Mouse (Mus musculus) C2C12 (cell line): ENCODE results near the gene Nphp4. TPM values are rescaled to one million over a fixed set of nuclear protein-coding genes. Genes with fewer than 3 reads are reported as not detected.

Source experiments
- H3K27me3 ChIP-seq: one replicate; pipeline ENCODE4 v1.6.1; 2011; ENCODE audit not compliant: control insufficient read depth, insufficient read depth, insufficient read length
- H3K36me3 ChIP-seq: one replicate; pipeline ENCODE4 v1.6.1; 2011; ENCODE audit not compliant: control insufficient read depth, insufficient read depth
- H3K4me3 ChIP-seq: one replicate; pipeline ENCODE4 v1.5.1; 2011; ENCODE audit warnings: mild to moderate bottlenecking, control low read depth; ENCODE audit not compliant: poor library complexity, insufficient read depth, severe bottlenecking
- H3K79me2 ChIP-seq: one replicate; pipeline ENCODE4 v1.6.1; 2011; ENCODE audit not compliant: control insufficient read depth, insufficient read depth
- H3K79me3 ChIP-seq: one replicate; pipeline ENCODE4 v1.6.1; 2011; ENCODE audit warnings: low read depth, control low read depth
- H3ac ChIP-seq: one replicate; pipeline ENCODE3; 2011; ENCODE audit warnings: low read depth; ENCODE audit not compliant: control insufficient read depth, insufficient read length
- CEBPB ChIP-seq: IDR thresholded peaks from one replicate; pipeline ENCODE4 v1.6.1; 2011; ENCODE audit warnings: low read depth, mild to moderate bottlenecking, control low read depth, moderate library complexity
- CTCF ChIP-seq: IDR thresholded peaks from one replicate; pipeline ENCODE4 v1.5.1; 2011; ENCODE audit not compliant: control insufficient read depth, insufficient read depth, insufficient read length
- FOSL1 ChIP-seq: IDR thresholded peaks from one replicate; pipeline ENCODE4 v1.8.0; 2011; ENCODE audit warnings: mild to moderate bottlenecking, low read length; ENCODE audit not compliant: poor library complexity, insufficient read depth, severe bottlenecking
- MAX ChIP-seq: IDR thresholded peaks from one replicate; pipeline ENCODE4 v1.6.1; 2011; ENCODE audit warnings: mild to moderate bottlenecking, control low read depth
- MYOD1 ChIP-seq: IDR thresholded peaks from one replicate; pipeline ENCODE4 v1.6.1; 2011; ENCODE audit warnings: low read depth; ENCODE audit not compliant: control insufficient read depth, insufficient read length
- MYOG ChIP-seq: IDR thresholded peaks from one replicate; pipeline ENCODE4 v1.6.1; 2011; ENCODE audit not compliant: control insufficient read depth, insufficient read length; ENCODE audit errors: extremely low read depth
- USF1 ChIP-seq: IDR thresholded peaks from one replicate; pipeline ENCODE4 v1.6.1; 2011; ENCODE audit warnings: low read depth, mild to moderate bottlenecking, control low read depth, moderate library complexity
- polyA plus RNA-seq: library from polyadenylated mRNA; unstranded; fragments of >200 nt; fragmentation: generic; extraction: Trizol; gene quantifications from one replicate; pipeline ENCODE4 v1.2.1, GENCODE M21; 2012; ENCODE audit warnings: missing spikeins

The Nphp4 gene
- polyA plus RNA-seq, 1 experiment = 2.0 TPM

DNA sequence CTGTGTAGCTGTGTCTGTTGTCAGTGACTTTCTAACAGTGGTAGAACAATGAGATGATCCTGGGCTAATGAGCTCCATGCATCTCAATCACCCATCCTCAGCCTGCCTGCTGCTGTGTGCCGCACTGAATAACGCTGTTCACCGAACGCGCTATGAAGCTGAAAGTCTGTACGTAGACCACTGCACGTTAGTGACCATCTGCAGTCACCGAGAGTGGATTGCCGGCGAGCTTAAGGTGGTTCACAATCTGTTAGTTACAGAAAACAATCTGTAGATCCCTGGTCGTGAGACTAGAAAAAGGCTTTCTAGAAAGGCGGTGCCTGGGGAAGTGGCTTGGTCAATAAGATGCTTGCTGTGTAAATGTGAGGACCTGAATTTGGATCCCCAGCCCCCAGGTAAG lies 22.4 kb upstream of the Nphp4 start:
- no peak overlapping the region for H3ac ChIP-seq
- no peaks in the 10 kb centered on the region for H3K79me3 ChIP-seq

DNA sequence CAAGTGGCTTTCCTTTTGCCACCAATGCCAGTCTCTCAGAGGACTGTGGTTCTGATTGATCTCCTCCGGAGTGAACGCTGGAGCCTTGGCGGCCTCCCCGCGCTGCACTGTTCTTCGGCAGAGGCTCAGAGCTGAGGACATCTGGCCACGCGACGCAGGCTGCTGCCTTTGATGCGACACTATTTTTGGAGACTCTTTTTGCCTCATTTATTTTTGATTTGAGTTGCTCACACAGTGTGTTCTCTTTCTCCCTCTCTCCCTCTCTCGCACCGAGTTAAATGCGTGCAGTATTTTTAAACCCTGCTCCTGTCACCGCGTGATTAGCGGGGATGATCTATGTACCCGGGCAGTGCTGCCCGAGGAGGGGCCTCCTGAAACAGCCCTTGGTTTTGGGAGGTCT lies 19.9 kb upstream of the Nphp4 start:
- Histone ChIP-seq H3K79me2 (no peaks in the 10 kb centered on the region), H3K79me3 (no peaks in the 10 kb centered on the region), H3ac (no peak overlapping the region), H3K36me3 (no peaks in the 10 kb centered on the region), H3K4me3 (no peak overlapping the region), H3K27me3 (peaks cover 20% of the 10 kb centered on the region)
- TF ChIP-seq CEBPB = no peak
- TF ChIP-seq MYOG = no peak
- no peak for TF ChIP-seq MYOD1
- no peak for TF ChIP-seq MAX
- TF ChIP-seq FOSL1 = no peak
- no peak for TF ChIP-seq CTCF
- TF ChIP-seq USF1 = no peak

More for the DNA sequence above, 22.4 kb upstream of the Nphp4 start:
- Histone ChIP-seq H3K27me3 (peaks cover 26% of the 10 kb centered on the region), H3K79me2 (no peaks in the 10 kb centered on the region), H3K4me3 (no peak overlapping the region), H3K36me3 (no peaks in the 10 kb centered on the region)
- TF ChIP-seq FOSL1 = no peak

DNA sequence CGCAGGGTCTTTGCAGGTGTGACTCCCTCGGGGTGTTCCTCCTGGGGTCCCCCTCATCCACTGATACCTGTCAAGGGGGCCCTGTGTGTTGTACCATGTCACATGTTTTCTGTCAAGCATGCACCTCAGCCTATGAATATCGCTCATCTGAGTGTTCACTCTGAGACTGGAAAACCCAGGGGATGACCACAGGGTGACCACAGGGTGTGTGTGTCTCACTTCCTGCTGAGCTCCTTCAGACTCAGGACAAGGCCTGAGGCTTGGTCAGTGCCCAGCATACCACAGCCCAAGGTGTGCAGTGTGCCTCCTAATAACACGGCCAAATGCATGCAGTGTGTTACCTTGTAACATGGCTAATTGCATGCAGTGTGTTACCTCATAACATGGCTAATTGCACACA lies 18.8 kb upstream of the Nphp4 start:
- TF ChIP-seq FOSL1 (no peak), MYOG (no peak), CEBPB (no peak), CTCF (no peak), MAX (no peak), USF1 (no peak), MYOD1 (no peak)
- H3K4me3 ChIP-seq = no peak overlapping the region

DNA sequence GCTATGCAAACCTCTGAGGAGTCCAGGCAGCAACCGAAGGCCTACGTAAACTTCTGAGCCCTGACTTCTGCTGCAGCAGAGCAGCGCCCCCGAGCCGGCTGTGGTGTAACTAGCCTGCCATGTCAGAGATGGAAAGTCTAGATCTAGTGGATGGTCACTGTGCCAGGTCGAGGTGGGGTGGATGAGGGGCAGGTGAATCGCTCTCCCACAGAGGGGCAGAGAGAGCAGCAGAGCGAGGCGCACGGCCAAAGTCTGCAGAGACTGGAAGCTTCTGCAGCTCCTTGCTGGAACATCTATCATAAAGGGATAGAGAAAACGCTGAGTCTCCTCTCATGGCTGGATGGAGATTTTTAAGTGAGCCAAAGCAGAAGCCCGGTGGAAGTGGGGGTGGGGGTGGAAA lies 14.0 kb upstream of the Nphp4 start:
- Histone ChIP-seq H3K79me3 (no peaks in the 10 kb centered on the region), H3K27me3 (peaks cover 11% of the 10 kb centered on the region), H3K4me3 (no peak overlapping the region), H3K36me3 (no peaks in the 10 kb centered on the region), H3ac (no peak overlapping the region), H3K79me2 (no peaks in the 10 kb centered on the region)
- TF ChIP-seq USF1 (no peak), MYOG (no peak), MYOD1 (no peak), MAX (no peak), FOSL1 (no peak), CEBPB (no peak), CTCF (no peak)

More for the DNA sequence above, 18.8 kb upstream of the Nphp4 start:
- no peaks in the 10 kb centered on the region for H3K79me3 ChIP-seq
- H3K79me2 ChIP-seq = no peaks in the 10 kb centered on the region
- no peaks in the 10 kb centered on the region for H3K36me3 ChIP-seq
- H3K27me3 ChIP-seq = peaks cover 17% of the 10 kb centered on the region
- no peak overlapping the region for H3ac ChIP-seq

DNA sequence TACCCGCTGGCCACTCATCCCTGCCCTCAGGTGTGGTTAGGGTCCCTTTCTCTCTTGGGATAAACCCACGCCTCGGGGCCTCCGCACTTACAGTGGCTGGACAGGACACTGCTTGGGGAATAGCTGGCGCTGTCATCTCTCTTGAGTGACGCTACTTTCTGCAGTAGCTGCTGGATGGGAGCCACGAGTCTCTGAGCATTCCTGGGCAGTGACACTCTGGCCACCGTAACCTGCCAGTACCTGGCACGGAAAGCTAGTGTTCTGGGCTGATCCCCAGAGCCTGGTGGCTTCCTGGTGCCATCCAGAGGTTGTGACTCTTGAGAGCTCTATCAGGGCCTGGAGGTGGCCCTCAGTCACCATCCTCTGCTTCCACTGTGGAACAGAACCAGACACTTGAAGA lies 13.4 kb upstream of the Nphp4 start:
- TF ChIP-seq CTCF (no peak), USF1 (no peak), MAX (no peak), MYOG (no peak), CEBPB (no peak), MYOD1 (no peak), FOSL1 (no peak)
- H3K36me3 ChIP-seq = no peaks in the 10 kb centered on the region
- peaks cover 11% of the 10 kb centered on the region for H3K27me3 ChIP-seq
- no peaks in the 10 kb centered on the region for H3K79me2 ChIP-seq
- H3ac ChIP-seq = no peak overlapping the region
- H3K4me3 ChIP-seq = no peak overlapping the region
- no peaks in the 10 kb centered on the region for H3K79me3 ChIP-seq

DNA sequence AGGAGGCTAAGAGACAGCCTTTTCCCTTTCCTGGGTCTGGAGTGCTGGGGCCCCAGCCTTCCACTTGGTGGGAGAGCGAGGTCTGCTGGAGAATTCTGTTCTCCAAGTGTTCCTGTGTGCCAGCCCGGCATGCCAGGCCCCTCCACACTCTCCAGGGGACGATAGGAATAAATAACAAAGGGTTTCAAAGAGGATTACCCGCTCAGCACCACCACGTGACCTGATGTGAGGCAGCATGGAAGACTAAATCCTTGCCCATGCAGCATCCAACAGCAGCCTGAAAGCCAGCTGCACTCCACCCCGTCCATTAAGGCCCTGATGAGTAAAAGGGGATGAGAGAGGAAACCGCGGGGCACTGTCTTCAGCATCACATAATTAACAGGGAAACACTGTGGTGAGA lies 11.4 kb upstream of the Nphp4 start:
- no peaks in the 10 kb centered on the region for H3K79me2 ChIP-seq
- TF ChIP-seq MAX = no peak
- TF ChIP-seq USF1 = peak; percentile 40
- no peak overlapping the region for H3ac ChIP-seq
- no peaks in the 10 kb centered on the region for H3K36me3 ChIP-seq
- no peaks in the 10 kb centered on the region for H3K79me3 ChIP-seq
- H3K4me3 ChIP-seq = no peak overlapping the region
- peaks cover 9% of the 10 kb centered on the region for H3K27me3 ChIP-seq
